Mouse (Mus musculus) stomach, embryonic 14.5 days (tissue): ENCODE measurements around the gene Htr7. TPM values are rescaled to one million over a fixed set of nuclear protein-coding genes. Genes with fewer than 3 reads are reported as not detected.

Experiments
- ATAC-seq: fragments of 200-750 bp; cut with Nextera tagmentation; 2 replicates; pipeline ENCODE4 v1.8.0; 2017; ENCODE audit warnings: low read depth, moderate TSS enrichment; ENCODE audit not compliant: insufficient number of reproducible peaks, insufficient read depth, low FRiP score
- H3K27ac ChIP-seq: fragments of 300-500 bp; sonication (generic); 2 replicates; pipeline ENCODE4 v1.5.1; 2014; ENCODE audit warnings: mild to moderate bottlenecking, low read length, moderate library complexity, mixed read lengths
- H3K27me3 ChIP-seq: fragments of 300-500 bp; sonication (generic); 2 replicates; pipeline ENCODE4 v1.6.1; 2014; ENCODE audit warnings: low read length, control low read depth, mixed read lengths; ENCODE audit not compliant: control insufficient read depth, insufficient read depth
- H3K36me3 ChIP-seq: fragments of 300-500 bp; sonication (generic); 2 replicates; pipeline ENCODE4 v1.6.1; 2014; ENCODE audit warnings: mild to moderate bottlenecking, control low read depth, low read length, moderate library complexity, mixed read lengths; ENCODE audit not compliant: control insufficient read depth, insufficient read depth
- H3K4me1 ChIP-seq: fragments of 300-500 bp; sonication (generic); 2 replicates; pipeline ENCODE4 v1.6.1; 2014; ENCODE audit warnings: low read length, control low read depth, mixed read lengths; ENCODE audit not compliant: control insufficient read depth, insufficient read depth
- H3K4me2 ChIP-seq: fragments of 300-500 bp; sonication (generic); replicated peaks from 2 replicates; pipeline ENCODE4 v1.6.1; 2014; ENCODE audit warnings: low read depth, low read length, control low read depth
- H3K4me3 ChIP-seq: fragments of 300-500 bp; sonication (generic); 2 replicates; pipeline ENCODE4 v1.5.1; 2014; ENCODE audit warnings: low read depth, low read length, control low read depth
- H3K9ac ChIP-seq: fragments of 300-500 bp; sonication (generic); replicated peaks from 2 replicates; pipeline ENCODE4 v1.6.1; 2014; ENCODE audit warnings: low read depth, mild to moderate bottlenecking, control low read depth, low read length, moderate library complexity, mixed read lengths
- H3K9me3 ChIP-seq: fragments of 300-500 bp; sonication (generic); 2 replicates; pipeline ENCODE4 v1.6.1; 2016; ENCODE audit warnings: low read depth, low read length, control low read depth; ENCODE audit not compliant: control insufficient read depth
- WGBS: fragments of 180-500 bp; shearing (Covaris S2); extraction: QIAGEN DNeasy Blood & Tissue Kit; methylation state at CpG from one replicate; pipeline ENCODE4 v1.1.7; 2014; 5-methylcytosine and 5-hydroxymethylcytosine counted together
- polyA plus RNA-seq: library from polyadenylated mRNA; unstranded; fragments of >200 nt; fragmentation: Nextera tagmentation; extraction: Ambion mirVana; gene quantifications from 2 replicates; pipeline ENCODE4 v1.2.1, GENCODE M21; 2014

The Htr7 gene
- polyA plus RNA-seq, 1 experiment from 2014 or later, result not detected

DNA sequence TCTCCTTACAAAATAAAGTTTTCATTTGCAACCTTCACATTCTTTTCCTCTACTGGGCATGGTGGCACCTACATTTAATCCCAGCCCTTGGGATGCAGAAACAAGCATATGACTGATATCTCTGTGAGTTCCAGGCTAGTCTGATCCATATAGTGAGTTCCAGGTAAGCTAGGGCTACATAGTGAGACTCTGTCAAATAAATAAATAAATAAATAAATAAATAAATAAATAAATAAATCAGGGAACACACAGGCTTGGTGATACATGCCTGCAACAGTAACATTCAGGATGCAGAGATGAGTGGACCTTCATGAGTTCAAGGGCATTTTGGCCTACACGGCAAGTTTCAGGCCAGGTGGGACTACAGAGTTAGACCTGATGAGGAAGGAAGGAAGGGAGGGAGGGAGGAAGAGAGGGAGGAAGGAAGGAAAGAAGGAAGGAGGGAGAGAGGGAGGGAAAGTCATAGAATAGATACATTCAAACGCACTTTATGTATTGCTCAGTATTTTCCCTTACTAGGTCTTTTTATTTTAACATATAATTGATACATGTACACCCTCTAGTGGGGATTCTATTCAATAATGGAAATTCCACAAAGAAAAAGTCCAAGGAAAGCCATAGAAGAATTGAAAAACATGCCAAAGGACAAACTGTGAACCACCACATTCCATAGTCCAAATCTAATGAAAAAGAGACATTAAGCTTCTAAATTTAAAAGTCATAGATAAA lies 5.7 kb upstream of the Htr7 start:
- H3K27ac ChIP-seq, result no peak overlapping the region

GRCm38 (mm10) chr19:36056502-36057221 lies 645 bp downstream of the Htr7 start:
- peaks cover 25% of the 10 kb centered on the region for H3K27me3 ChIP-seq
- no peaks in the 10 kb centered on the region for H3K4me1 ChIP-seq
- ATAC-seq, result peak; percentile 46
- no peak overlapping the region for H3K27ac ChIP-seq
- H3K36me3 ChIP-seq, result no peaks in the 10 kb centered on the region
- H3K9me3 ChIP-seq, result no peaks in the 10 kb centered on the region
- peak overlapping the region; percentile 45 for H3K4me3 ChIP-seq
- no peak overlapping the region for H3K9ac ChIP-seq
- H3K4me2 ChIP-seq, result peak overlapping the region; percentile 88
- 8% methylated on average over 49 of the region's 49 CpGs for WGBS

More for the DNA sequence above, 5.7 kb upstream of the Htr7 start:
- Histone ChIP-seq H3K4me2 (no peak overlapping the region), H3K4me1 (no peaks in the 10 kb centered on the region), H3K27me3 (no peaks in the 10 kb centered on the region), H3K4me3 (no peak overlapping the region), H3K9me3 (no peaks in the 10 kb centered on the region), H3K9ac (no peak overlapping the region), H3K36me3 (no peaks in the 10 kb centered on the region)
- no peak for ATAC-seq
- 68% methylated on average over 2 of the region's 2 CpGs for WGBS

DNA sequence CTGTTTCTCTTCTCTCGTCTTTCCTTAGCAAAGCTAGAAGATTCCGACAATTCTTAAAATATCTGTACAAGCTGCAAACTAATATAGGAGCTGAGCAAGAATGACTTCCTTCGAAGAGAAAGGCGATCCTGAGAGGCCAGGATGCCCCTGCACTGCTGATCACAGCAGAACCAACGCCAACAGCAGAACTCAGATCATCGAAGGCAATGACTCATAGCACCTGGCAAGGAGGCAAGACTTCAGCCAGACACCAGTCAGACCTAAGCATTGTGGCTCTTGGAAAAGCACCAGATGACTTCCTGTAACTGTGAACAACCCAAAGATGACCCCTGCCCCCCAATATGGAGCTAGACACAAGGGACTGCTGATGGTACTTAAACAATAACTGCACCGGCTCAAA lies 11.3 kb downstream of the Htr7 start:
- no peak overlapping the region for H3K4me3 ChIP-seq
- H3K27ac ChIP-seq, result no peak overlapping the region
- no peak for ATAC-seq
- WGBS, result 80% methylated on average over 7 of the region's 7 CpGs
- no peaks in the 10 kb centered on the region for H3K4me1 ChIP-seq
- no peak overlapping the region for H3K9ac ChIP-seq
- no peaks in the 10 kb centered on the region for H3K27me3 ChIP-seq
- no peaks in the 10 kb centered on the region for H3K9me3 ChIP-seq
- H3K36me3 ChIP-seq, result no peaks in the 10 kb centered on the region
- H3K4me2 ChIP-seq, result no peak overlapping the region

DNA sequence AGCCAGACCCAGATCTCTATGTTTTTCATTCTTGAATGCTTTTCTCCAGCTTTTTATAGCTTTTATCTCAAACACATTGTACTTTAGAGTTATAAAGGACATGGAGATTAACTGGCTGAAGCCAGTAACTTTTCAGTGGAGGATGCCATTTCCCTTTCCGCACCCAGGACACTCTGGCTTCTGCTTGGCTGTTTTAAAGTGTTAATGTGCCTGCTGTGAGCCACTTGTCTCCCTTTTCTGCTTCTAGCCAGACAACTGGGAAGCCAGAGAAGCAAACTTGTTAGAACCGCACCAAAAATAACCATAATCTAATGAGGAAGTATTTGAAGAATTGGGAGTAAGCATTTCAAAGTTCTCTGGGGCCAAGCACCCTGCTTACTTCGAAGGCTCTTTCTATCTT lies 42.5 kb downstream of the Htr7 start:
- Histone ChIP-seq H3K4me3 (no peak overlapping the region), H3K9ac (no peak overlapping the region), H3K36me3 (no peaks in the 10 kb centered on the region), H3K9me3 (no peaks in the 10 kb centered on the region), H3K4me2 (no peak overlapping the region), H3K27me3 (no peaks in the 10 kb centered on the region), H3K4me1 (no peaks in the 10 kb centered on the region), H3K27ac (no peak overlapping the region)
- ATAC-seq, result no peak
- WGBS, result 31% methylated on average over 3 of the region's 3 CpGs

- WGBS, result 85% methylated on average over 6 of the region's 6 CpGs
- Histone ChIP-seq H3K9ac (no peak overlapping the region), H3K27me3 (no peaks in the 10 kb centered on the region), H3K27ac (no peak overlapping the region), H3K4me3 (no peak overlapping the region), H3K4me2 (no peak overlapping the region), H3K9me3 (no peaks in the 10 kb centered on the region), H3K36me3 (no peaks in the 10 kb centered on the region), H3K4me1 (no peaks in the 10 kb centered on the region)
- ATAC-seq, result no peak
These were observed 51.0 kb downstream of the Htr7 start for GRCm38 (mm10) chr19:36006277-36006676.

DNA sequence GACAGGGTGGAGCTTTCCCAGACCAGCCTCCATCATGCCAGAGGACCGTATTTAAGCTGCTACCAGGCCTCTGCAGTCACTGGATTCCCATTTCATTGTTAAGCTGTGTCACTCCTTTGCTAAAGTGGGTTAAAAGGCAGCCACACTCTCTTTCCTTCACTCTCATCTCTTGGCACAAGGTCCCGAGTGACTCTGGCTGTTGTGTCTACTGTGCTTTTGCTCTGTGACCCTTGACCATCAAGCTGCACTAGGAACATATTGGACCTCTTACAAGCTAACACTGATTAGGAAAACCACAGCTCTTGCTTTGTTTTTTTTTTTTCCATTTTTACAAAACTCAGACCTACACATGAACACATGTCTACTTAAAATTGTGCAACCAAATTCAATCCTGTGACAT lies 52.3 kb downstream of the Htr7 start:
- 48% methylated on average over 2 of the region's 2 CpGs for WGBS
- no peak overlapping the region for H3K4me2 ChIP-seq

DNA sequence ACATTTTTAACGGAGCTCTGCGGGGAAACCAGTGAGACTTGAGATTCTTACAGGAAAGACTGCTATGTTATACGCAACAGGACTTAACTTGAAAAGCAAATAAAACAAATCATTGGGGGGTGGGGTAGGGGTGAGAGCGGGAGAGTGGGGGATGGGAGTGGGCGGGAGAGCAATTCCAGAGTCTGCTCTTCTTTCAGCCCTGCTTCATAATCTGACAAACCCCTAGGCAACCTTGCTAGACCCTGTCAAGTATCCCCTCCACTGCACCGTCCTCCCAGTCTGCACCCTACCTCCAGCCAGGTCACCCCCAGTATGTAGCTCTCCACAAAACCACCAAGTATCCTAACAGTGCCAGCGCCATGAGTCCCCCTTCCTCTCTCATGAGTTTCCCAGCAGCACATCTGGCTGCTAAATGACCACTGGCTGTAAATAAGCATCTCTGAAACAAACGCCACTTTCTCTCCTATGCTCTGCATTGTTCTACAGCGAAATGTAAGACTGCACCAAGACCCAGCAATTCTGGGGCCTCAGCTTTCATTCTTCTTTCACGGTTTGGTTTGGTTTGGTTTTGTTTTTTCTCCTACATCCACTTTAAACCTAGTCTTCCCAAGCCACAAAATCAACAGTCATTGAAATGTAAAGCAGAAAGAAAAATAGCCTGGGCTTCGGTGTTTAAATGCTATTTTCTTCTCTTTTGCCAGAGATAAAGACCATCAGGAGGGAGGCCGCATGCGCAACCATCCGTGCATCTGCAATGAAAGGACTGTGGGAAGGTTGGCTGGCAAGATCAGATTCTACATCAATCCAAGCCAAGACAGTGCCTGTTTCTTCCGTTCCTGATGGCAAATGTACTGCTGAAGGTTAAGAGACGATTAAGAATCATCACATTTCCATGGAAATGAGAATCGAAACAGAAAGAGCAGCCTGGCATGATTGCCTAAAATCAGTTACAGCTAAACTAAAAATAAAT lies 54.5 kb downstream of the Htr7 start:
- H3K4me3 ChIP-seq, result no peak overlapping the region
- no peak overlapping the region for H3K27ac ChIP-seq
- H3K9me3 ChIP-seq, result no peaks in the 10 kb centered on the region
- H3K9ac ChIP-seq, result no peak overlapping the region
- ATAC-seq, result no peak
- no peaks in the 10 kb centered on the region for H3K27me3 ChIP-seq
- WGBS, result 50% methylated on average over 17 of the region's 17 CpGs
- no peak overlapping the region for H3K4me2 ChIP-seq
- no peaks in the 10 kb centered on the region for H3K36me3 ChIP-seq
- H3K4me1 ChIP-seq, result no peaks in the 10 kb centered on the region

More for the DNA sequence above, 52.3 kb downstream of the Htr7 start:
- no peak overlapping the region for H3K9ac ChIP-seq
- no peak for ATAC-seq
- no peaks in the 10 kb centered on the region for H3K27me3 ChIP-seq
- no peak overlapping the region for H3K4me3 ChIP-seq
- no peaks in the 10 kb centered on the region for H3K9me3 ChIP-seq
- no peak overlapping the region for H3K27ac ChIP-seq
- H3K36me3 ChIP-seq, result no peaks in the 10 kb centered on the region
- no peaks in the 10 kb centered on the region for H3K4me1 ChIP-seq

DNA sequence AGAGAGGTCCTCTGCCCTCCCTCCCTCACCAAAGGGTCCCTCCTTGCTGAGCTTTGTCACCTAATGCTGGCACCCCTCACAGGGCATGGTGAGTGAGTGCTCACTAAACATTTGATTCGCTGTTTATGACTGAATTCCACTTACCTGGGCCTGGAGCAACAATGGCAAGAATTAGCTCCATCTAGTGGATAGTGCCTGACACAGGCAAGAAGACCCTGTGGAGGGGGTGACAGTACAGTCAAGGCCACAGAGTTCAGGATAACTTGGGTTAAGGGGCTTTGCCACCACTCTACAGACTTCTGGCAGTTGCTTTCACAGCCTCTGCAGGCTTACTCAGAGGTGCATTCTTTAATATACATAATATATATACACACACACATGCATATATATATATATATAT lies 55.8 kb downstream of the Htr7 start:
- Histone ChIP-seq H3K27ac (no peak overlapping the region), H3K9ac (no peak overlapping the region), H3K9me3 (no peaks in the 10 kb centered on the region), H3K4me3 (no peak overlapping the region), H3K27me3 (no peaks in the 10 kb centered on the region), H3K4me2 (no peak overlapping the region), H3K36me3 (no peaks in the 10 kb centered on the region), H3K4me1 (no peaks in the 10 kb centered on the region)
- WGBS, result 30% methylated on average over 1 of the region's 1 CpGs
- no peak for ATAC-seq
